Mouse (Mus musculus): ENCODE data around the gene Enpp7.

DNA sequence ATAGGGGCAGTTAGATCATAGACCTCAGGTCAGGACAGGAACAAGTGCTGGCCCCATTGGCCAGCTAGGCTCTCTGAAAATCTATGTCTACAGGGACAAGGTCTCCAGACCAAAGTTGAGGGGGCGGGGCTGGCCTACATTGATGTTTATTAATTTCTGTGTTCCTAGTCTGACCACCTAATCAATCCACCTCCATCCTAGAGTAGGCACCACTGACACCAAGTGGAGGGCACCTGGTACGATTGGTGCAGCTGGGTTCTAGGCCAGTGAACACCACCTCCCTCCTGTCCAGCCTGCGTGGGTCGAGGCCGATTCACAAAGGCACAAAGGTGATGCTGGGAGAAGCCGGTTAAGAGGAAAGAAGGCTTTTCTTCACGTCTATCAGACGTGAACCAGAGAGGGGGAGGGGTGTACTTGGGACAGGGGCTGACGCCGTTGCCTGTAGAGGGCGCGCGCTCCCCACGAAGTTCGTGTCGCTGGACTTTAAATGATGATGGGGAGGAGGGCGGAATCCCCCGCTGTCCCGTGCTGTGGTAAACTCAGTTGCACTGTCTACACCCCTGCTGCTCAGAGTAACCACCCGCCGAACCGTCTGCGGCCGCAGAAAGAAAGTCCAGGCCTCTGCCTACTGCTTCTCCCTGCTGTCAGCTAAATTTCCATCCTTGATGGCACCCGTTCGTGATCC, 46.0 kb downstream of the Enpp7 start:
- TF ChIP-seq CTCF (IDR thresholded peaks at IDR 0.05; ENCODE audit: borderline replicate concordance, control insufficient read depth, extremely low read depth, insufficient read depth, low read length, poor library complexity) (peak; percentile 91), POLR2A (IDR thresholded peaks at IDR 0.05; ENCODE audit: control insufficient read depth, extremely low read depth, insufficient read depth, low read length, poor library complexity) (no peak)
